Mouse (Mus musculus) cerebellum, adult 2 months (tissue): ENCODE data around the gene Slc12a7. TPM values are rescaled to one million over a fixed set of nuclear protein-coding genes. Genes with fewer than 3 reads are reported as not detected.
"Not testable (repeated sequence)": the region's sequence is repeated elsewhere in the genome, so short reads cannot be mapped to it uniquely, and the experiment has no call there.

ENCODE experiments used
- DNase-seq, 2 experiments: peaks; one replicate each; pipeline ENCODE4 v3.0.0; 2021
- H3K27ac ChIP-seq: fragments of 200-500 bp; 2 replicates; pipeline ENCODE4 v1.5.1; 2012; ENCODE audit warnings: low read length, control low read depth, inconsistent platforms; ENCODE audit not compliant: insufficient read depth
- H3K27me3 ChIP-seq: fragments of 200-500 bp; 2 replicates; pipeline ENCODE4 v1.6.1; 2012; ENCODE audit warnings: inconsistent platforms, mild to moderate bottlenecking, low read length, moderate library complexity; ENCODE audit not compliant: control insufficient read depth, insufficient read depth
- H3K4me1 ChIP-seq: fragments of 200-500 bp; 2 replicates; pipeline ENCODE4 v1.6.1; 2011; ENCODE audit warnings: low read length; ENCODE audit not compliant: control insufficient read depth, insufficient read depth
- H3K4me3 ChIP-seq: fragments of 200-500 bp; replicated peaks from 2 replicates; pipeline ENCODE3; 2011; ENCODE audit warnings: mild to moderate bottlenecking, low read depth, low read length, control low read depth; ENCODE audit not compliant: insufficient read depth
- CTCF ChIP-seq: fragments of 200-500 bp; IDR thresholded peaks from 2 replicates; pipeline ENCODE4 v1.5.1; 2011; ENCODE audit warnings: low read depth, mild to moderate bottlenecking, control low read depth, low read length, moderate library complexity, borderline replicate concordance; ENCODE audit not compliant: insufficient read depth
- POLR2A ChIP-seq: fragments of 200-500 bp; IDR thresholded peaks from 2 replicates; pipeline ENCODE4 v1.6.1; 2011; ENCODE audit warnings: low read length, control low read depth, borderline replicate concordance; ENCODE audit not compliant: insufficient read depth
- WGBS: fragments of 180-500 bp; shearing (Covaris S2); methylation state at CpG from one replicate; pipeline ENCODE4 v1.1.7; 2018; 5-methylcytosine and 5-hydroxymethylcytosine counted together
- polyA plus RNA-seq: library from polyadenylated mRNA; depleted of rRNA; stranded (reverse); fragments of >200 nt; gene quantifications from 2 replicates; pipeline ENCODE4 v1.2.3, GENCODE M21; 2012

Gene Slc12a7
- polyA plus RNA-seq, 1 experiment, result 3.5 TPM

GRCm38 (mm10) chr13:73735928-73736327 lies 3.0 kb downstream of the Slc12a7 start:
- WGBS, result 81% methylated on average over 2 of the region's 2 CpGs
- TF ChIP-seq POLR2A, result no peak
- no peak for TF ChIP-seq CTCF
- no peak overlapping the region for H3K4me3 ChIP-seq

GRCm38 (mm10) chr13:73736943-73737342 lies 4.0 kb downstream of the Slc12a7 start:
- H3K27ac ChIP-seq, result no peak overlapping the region
- 87% methylated on average over 3 of the region's 3 CpGs for WGBS

More at GRCm38 (mm10) chr13:73735928-73736327, 3.0 kb downstream of the Slc12a7 start:
- H3K27me3 ChIP-seq, result peaks cover 3% of the 10 kb centered on the region; the same call in 1 of the 2 replicates
- no peak overlapping the region for H3K27ac ChIP-seq
- H3K4me1 ChIP-seq, result peaks cover 3% of the 10 kb centered on the region; the same call in 1 of the 2 replicates
- no peak for DNase-seq

DNA sequence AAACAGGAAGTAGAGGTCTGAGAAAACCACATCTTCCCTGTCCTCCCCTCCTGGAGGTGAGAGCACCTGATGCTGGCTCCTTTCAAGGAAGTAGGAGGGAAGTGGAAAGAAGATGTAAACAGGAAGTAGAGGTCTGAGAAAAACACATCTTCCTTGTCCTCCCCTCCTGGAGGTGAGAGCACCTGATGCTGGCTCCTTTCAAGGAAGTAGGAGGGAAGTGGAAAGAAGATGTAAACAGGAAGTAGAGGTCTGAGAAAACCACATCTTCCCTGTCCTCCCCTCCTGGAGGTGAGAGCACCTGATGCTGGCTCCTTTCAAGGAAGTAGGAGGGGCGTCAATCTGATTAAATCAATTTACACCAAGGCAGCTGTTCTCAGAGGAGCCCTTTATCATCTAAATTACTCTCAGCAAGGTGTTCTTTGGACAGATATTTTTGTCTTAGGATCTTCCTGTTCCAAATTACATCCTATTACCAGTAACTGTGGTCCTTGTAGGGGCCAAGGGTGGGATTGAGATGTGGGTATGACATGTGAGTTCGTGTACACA lies 7.6 kb downstream of the Slc12a7 start:
- not testable (repeated sequence) for H3K4me1 ChIP-seq, DNase-seq, H3K27me3 ChIP-seq, H3K27ac ChIP-seq, H3K4me3 ChIP-seq
- 42% methylated on average over 2 of the region's 2 CpGs for WGBS

More at GRCm38 (mm10) chr13:73736943-73737342, 4.0 kb downstream of the Slc12a7 start:
- H3K27me3 ChIP-seq, result peaks cover 3% of the 10 kb centered on the region; the same call in 1 of the 2 replicates
- DNase-seq, result no peak
- no peak overlapping the region for H3K4me3 ChIP-seq
- H3K4me1 ChIP-seq, result peaks cover 3% of the 10 kb centered on the region; the same call in 1 of the 2 replicates
- TF ChIP-seq POLR2A, result no peak
- TF ChIP-seq CTCF, result no peak

DNA sequence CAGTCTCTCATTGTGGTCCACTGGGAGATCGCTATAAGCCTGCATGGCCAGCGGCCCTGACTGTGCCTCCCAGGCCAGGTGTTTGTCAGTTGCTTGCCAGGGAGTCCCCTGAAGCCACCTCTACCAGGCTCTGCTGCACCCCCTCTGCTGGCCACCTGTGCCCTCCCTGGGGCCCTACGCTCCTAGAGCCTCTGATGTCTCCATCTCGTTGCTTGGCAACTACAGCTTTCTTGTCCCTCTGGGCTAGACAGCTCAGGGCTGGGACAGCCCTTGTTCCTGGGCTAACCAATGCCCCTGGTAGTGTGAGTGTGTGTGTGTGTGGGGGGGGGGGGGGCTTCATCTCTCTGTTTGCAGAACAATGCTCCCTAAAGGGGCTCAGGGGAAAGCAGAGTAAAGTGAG lies 10.1 kb downstream of the Slc12a7 start:
- Histone ChIP-seq H3K27me3 (no peaks in the 10 kb centered on the region), H3K27ac (no peak overlapping the region), H3K4me1 (no peaks in the 10 kb centered on the region), H3K4me3 (no peak overlapping the region)
- TF ChIP-seq POLR2A (no peak), CTCF (no peak)
- no peak for DNase-seq
- 32% methylated on average over 4 of the region's 4 CpGs for WGBS

DNA sequence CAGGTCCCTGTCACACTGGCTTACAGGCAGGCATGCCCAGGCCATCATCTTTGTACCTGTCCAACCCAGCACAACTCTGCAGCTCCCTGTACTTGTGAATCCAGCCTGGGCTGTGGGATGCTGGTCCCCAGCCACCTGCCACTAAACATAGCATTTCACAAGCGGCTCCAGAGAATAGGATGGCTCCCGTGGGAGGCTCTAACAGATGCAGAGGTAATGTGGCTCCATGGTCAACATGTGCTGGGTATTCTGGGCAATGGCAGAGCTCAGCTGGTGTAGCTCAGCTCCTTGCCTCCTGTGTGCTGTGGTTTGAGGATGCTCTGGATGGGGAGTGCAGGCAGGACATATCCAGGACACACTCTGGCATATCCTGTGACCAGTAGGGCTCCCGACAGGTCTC lies 10.8 kb downstream of the Slc12a7 start:
- DNase-seq, result no peak
- no peaks in the 10 kb centered on the region for H3K4me1 ChIP-seq
- no peaks in the 10 kb centered on the region for H3K27me3 ChIP-seq
- TF ChIP-seq POLR2A (no peak), CTCF (no peak)
- H3K4me3 ChIP-seq, result no peak overlapping the region
- no peak overlapping the region for H3K27ac ChIP-seq
- WGBS, result 55% methylated on average over 3 of the region's 3 CpGs

GRCm38 (mm10) chr13:73748663-73749440 lies 16.0 kb downstream of the Slc12a7 start:
- H3K27me3 ChIP-seq, result no peaks in the 10 kb centered on the region
- peaks cover 9% of the 10 kb centered on the region for H3K4me1 ChIP-seq
- H3K4me3 ChIP-seq, result no peak overlapping the region
- H3K27ac ChIP-seq, result no peak overlapping the region
- DNase-seq, result no peak
- TF ChIP-seq CTCF (no peak), POLR2A (no peak)
- 56% methylated on average over 15 of the region's 15 CpGs for WGBS

GRCm38 (mm10) chr13:73750435-73750834 lies 17.5 kb downstream of the Slc12a7 start:
- WGBS, result 5% methylated on average over 6 of the region's 6 CpGs
- no peak overlapping the region for H3K27ac ChIP-seq
- H3K4me3 ChIP-seq, result no peak overlapping the region
- no peak for TF ChIP-seq CTCF
- no peak for TF ChIP-seq POLR2A
- peaks cover 9% of the 10 kb centered on the region for H3K4me1 ChIP-seq
- H3K27me3 ChIP-seq, result no peaks in the 10 kb centered on the region
- DNase-seq, result peak in 1 of 2 experiments; percentile 21

DNA sequence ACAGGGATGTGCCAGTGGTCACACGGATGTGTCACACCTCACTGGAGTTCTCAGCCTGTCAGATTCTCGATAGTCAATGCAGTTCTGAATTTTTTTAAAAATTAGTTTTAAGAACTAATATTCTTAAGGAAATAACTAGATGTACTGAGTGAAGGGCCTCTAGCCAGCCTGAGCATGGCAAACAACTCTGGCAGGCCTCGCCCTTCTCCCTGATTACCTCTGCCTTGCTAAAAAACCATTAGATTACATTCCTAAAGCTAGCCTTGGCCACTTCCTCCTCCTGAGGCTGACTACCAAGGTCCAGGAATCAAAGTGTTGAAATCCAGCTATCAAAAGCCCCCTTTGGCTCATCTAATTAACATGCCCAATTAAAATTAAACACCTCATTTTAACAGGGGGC lies 18.4 kb downstream of the Slc12a7 start:
- Histone ChIP-seq H3K27ac (no peak overlapping the region), H3K4me3 (no peak overlapping the region), H3K27me3 (no peaks in the 10 kb centered on the region), H3K4me1 (peaks cover 9% of the 10 kb centered on the region)
- DNase-seq, result no peak
- WGBS, result 98% methylated on average over 3 of the region's 3 CpGs
- TF ChIP-seq POLR2A (no peak), CTCF (no peak)
